Mouse (Mus musculus) CH12.LX (cell line): ENCODE results near the gene Gm37419. TPM values are rescaled to one million over a fixed set of nuclear protein-coding genes. Genes with fewer than 3 reads are reported as not detected.

Experiments
- DNase-seq: peaks from one replicate; pipeline ENCODE4 v3.0.0-alpha.2; 2013; ENCODE audit errors: extremely low read depth
- H3K27ac ChIP-seq: 2 replicates; pipeline ENCODE4 v1.5.1; 2012; ENCODE audit warnings: low read depth, mild to moderate bottlenecking, control low read depth, moderate library complexity; ENCODE audit not compliant: insufficient read depth
- H3K27me3 ChIP-seq: replicated peaks from 2 replicates; pipeline ENCODE3; 2012; ENCODE audit warnings: inconsistent platforms
- H3K36me3 ChIP-seq, 2 experiments: replicated peaks in 1 of 2; 2 replicates each; pipeline versions ENCODE3 to v1.6.1; 2012; ENCODE audit warnings: inconsistent platforms in 1 of 2, low read length in 1 of 2, mild to moderate bottlenecking in 1 of 2, mixed read lengths in 1 of 2, moderate library complexity in 1 of 2; ENCODE audit not compliant: control insufficient read depth in 1 of 2, insufficient read depth in 1 of 2
- H3K4me1 ChIP-seq, 2 experiments: 2 replicates each; pipeline ENCODE4 v1.6.1; 2012; ENCODE audit warnings: inconsistent platforms in 1 of 2, moderate library complexity in 1 of 2; ENCODE audit not compliant: insufficient read depth in 2 of 2, control insufficient read depth in 1 of 2
- H3K4me2 ChIP-seq: 2 replicates; pipeline ENCODE4 v1.6.1; 2012; ENCODE audit warnings: low read depth, mild to moderate bottlenecking, control low read depth; ENCODE audit not compliant: poor library complexity, insufficient read depth, severe bottlenecking
- H3K4me3 ChIP-seq, 3 experiments: fragments of 150-350 bp in 1 of 3; sonication (generic) in 1 of 3; replicated peaks in 1 of 3; 2 replicates each; pipeline versions ENCODE3 to v1.5.1; 2011 to 2012; ENCODE audit warnings: low read depth in 2 of 3, low read length in 2 of 3, mild to moderate bottlenecking in 2 of 3, moderate library complexity in 2 of 3, control low read depth in 1 of 3, improper control_type of control experiment in 1 of 3, inconsistent platforms in 1 of 3, mixed read lengths in 1 of 3; ENCODE audit not compliant: poor library complexity in 1 of 3
- H3K79me2 ChIP-seq: replicated peaks from 2 replicates; pipeline ENCODE4 v1.6.1; 2012; ENCODE audit warnings: mild to moderate bottlenecking, moderate library complexity; ENCODE audit not compliant: control insufficient read depth, poor library complexity, insufficient read depth, severe bottlenecking; ENCODE audit errors: extremely low read depth
- H3K9ac ChIP-seq: 2 replicates; pipeline ENCODE4 v1.6.1; 2012; ENCODE audit warnings: low read depth, mild to moderate bottlenecking, control low read depth, moderate library complexity; ENCODE audit not compliant: insufficient read depth
- H3K9me3 ChIP-seq: replicated peaks from 2 replicates; pipeline ENCODE3; 2012; ENCODE audit warnings: low read length, inconsistent platforms, mixed read lengths
- BHLHE40 ChIP-seq: IDR thresholded peaks from 2 replicates; pipeline ENCODE4 v1.6.1; 2011; ENCODE audit warnings: mild to moderate bottlenecking, low read depth, low read length, improper control_type of control experiment
- CHD1 ChIP-seq: IDR thresholded peaks from 2 replicates; pipeline ENCODE4 v1.6.1; 2012; ENCODE audit warnings: low read depth, low read length, improper control_type of control experiment, inconsistent platforms
- CHD2 ChIP-seq: IDR thresholded peaks from 2 replicates; pipeline ENCODE4 v1.6.1; 2011; ENCODE audit warnings: low read length, improper control_type of control experiment
- CTCF ChIP-seq, 2 experiments: IDR thresholded peaks in 1 of 2; conservative IDR thresholded peaks in 1 of 2; 2 replicates each; pipeline ENCODE4 v1.5.1; 2011 to 2012; ENCODE audit warnings: low read depth in 2 of 2, low read length in 2 of 2, improper control_type of control experiment in 1 of 2, inconsistent platforms in 1 of 2, mild to moderate bottlenecking in 1 of 2, moderate library complexity in 1 of 2
- E2F4 ChIP-seq: IDR thresholded peaks from 2 replicates; pipeline ENCODE4 v1.6.1; 2011; ENCODE audit warnings: low read depth, low read length, improper control_type of control experiment; ENCODE audit not compliant: insufficient replicate concordance
- EP300 ChIP-seq: IDR thresholded peaks from 2 replicates; pipeline ENCODE4 v1.6.1; 2011; ENCODE audit warnings: low read length, improper control_type of control experiment
- ETS1 ChIP-seq: conservative IDR thresholded peaks from 2 replicates; pipeline ENCODE4 v1.6.1; 2012; ENCODE audit warnings: low read depth, mild to moderate bottlenecking, inconsistent platforms, low read length, improper control_type of control experiment, moderate library complexity
- JUND ChIP-seq: conservative IDR thresholded peaks from 2 replicates; pipeline ENCODE4 v1.6.1; 2011; ENCODE audit warnings: low read depth, low read length, improper control_type of control experiment
- KAT2A ChIP-seq: IDR thresholded peaks from 2 replicates; pipeline ENCODE4 v1.6.1; 2012; ENCODE audit warnings: low read length, improper control_type of control experiment, inconsistent platforms; ENCODE audit not compliant: insufficient replicate concordance
- MAX ChIP-seq: IDR thresholded peaks from 2 replicates; pipeline ENCODE4 v1.6.1; 2011; ENCODE audit warnings: low read length, improper control_type of control experiment
- MAZ ChIP-seq: IDR thresholded peaks from 2 replicates; pipeline ENCODE4 v1.6.1; 2012; ENCODE audit warnings: low read depth, mild to moderate bottlenecking, inconsistent platforms, low read length, improper control_type of control experiment, moderate library complexity
- NRF1 ChIP-seq: IDR thresholded peaks from 2 replicates; pipeline ENCODE4 v1.6.1; 2014; ENCODE audit warnings: low read depth, mild to moderate bottlenecking, inconsistent platforms, low read length, improper control_type of control experiment, moderate library complexity
- POLR2A ChIP-seq: IDR thresholded peaks from 2 replicates; pipeline ENCODE4 v1.6.1; 2011; ENCODE audit warnings: low read depth, mild to moderate bottlenecking, improper control_type of control experiment, low read length
- RCOR1 ChIP-seq: conservative IDR thresholded peaks from 2 replicates; pipeline ENCODE4 v1.6.1; 2012; ENCODE audit warnings: low read depth, mild to moderate bottlenecking, inconsistent platforms, low read length, improper control_type of control experiment
- SIN3A ChIP-seq: IDR thresholded peaks from 2 replicates; pipeline ENCODE4 v1.6.1; 2012; ENCODE audit warnings: low read length, improper control_type of control experiment, inconsistent platforms
- UBTF ChIP-seq: IDR thresholded peaks from 2 replicates; pipeline ENCODE4 v1.6.1; 2012; ENCODE audit warnings: low read depth, mild to moderate bottlenecking, inconsistent platforms, low read length, improper control_type of control experiment, moderate library complexity
- ZKSCAN1 ChIP-seq: IDR thresholded peaks from 2 replicates; pipeline ENCODE4 v1.6.1; 2012; ENCODE audit warnings: low read depth, inconsistent platforms, low read length, improper control_type of control experiment, borderline replicate concordance
- ZMIZ1 ChIP-seq: IDR thresholded peaks from 2 replicates; pipeline ENCODE4 v1.6.1; 2012; ENCODE audit warnings: low read depth, mild to moderate bottlenecking, inconsistent platforms, low read length, improper control_type of control experiment
- dilution Hi-C: fragments of 300-500 bp; cut with MboI; formaldehyde crosslinking; loops from 2 replicates; pipeline ENCODE4 v1.14.3; 2020; ENCODE audit warnings: low sequenced_read_pairs; ENCODE audit not compliant: extremely low pct_unique_long_range_greater_than_20kb, extremely low pct_ligation_motif_present
- in situ Hi-C: fragments of 300-500 bp; cut with MboI; formaldehyde crosslinking; loops from 3 replicates; pipeline ENCODE4 v1.14.3; 2019; ENCODE audit warnings: low sequenced_read_pairs, low pct_ligation_motif_present, low pct_unique_long_range_greater_than_20kb, mixed read lengths
- polyA plus RNA-seq: library from polyadenylated mRNA; unstranded; fragments of >175 nt; gene quantifications from 2 replicates; pipeline ENCODE4 v1.2.1, GENCODE M21; 2012; ENCODE audit warnings: low read depth; ENCODE audit not compliant: insufficient read length
- total RNA-seq, 2 experiments: library from RNA; depleted of rRNA; stranded (reverse); fragments of 300-350 nt in 1 of 2; fragments of >200 nt in 1 of 2; gene quantifications; 2 replicates each; pipeline ENCODE4 v1.2.3; 2012 to 2014

Gene Gm37419
- total and polyA plus RNA-seq, 3 experiments: not detected

GRCm38 (mm10) chr16:23973635-23974367 is 14.5 kb upstream of the Gm37419 start:
- Histone ChIP-seq H3K4me2 (no peak overlapping the region), H3K27ac (no peak overlapping the region), H3K9ac (no peak overlapping the region), H3K9me3 (no peaks in the 10 kb centered on the region), H3K27me3 (no peaks in the 10 kb centered on the region), H3K4me3 (no peak overlapping the region), H3K36me3 (peaks cover 0 to 10% of the 10 kb centered on the region in 2 experiments)
- DNase-seq: no peak
- dilution Hi-C loops: no loop called here
- in situ Hi-C loops: no loop called here
- TF ChIP-seq CHD1 (no peak), EP300 (no peak)
- TF ChIP-seq, all 38 proteins: peak for 0
- Histone ChIP-seq H3K4me1 (peaks cover 3 to 11% of the 10 kb centered on the region in 2 experiments; a peak in 2 of 4 replicates), H3K79me2 (no peaks in the 10 kb centered on the region)

- H3K4me3 ChIP-seq: no peak overlapping the region
- in situ Hi-C loops: loop anchor here (25.0 kb wide), 2 partner anchors 661 to 886 kb away; no protein-coding TSS in a partner anchor
- DNase-seq: no peak
- TF ChIP-seq ZMIZ1 (no peak), MAX (no peak), POLR2A (no peak), RCOR1 (no peak), UBTF (no peak), ETS1 (no peak), SIN3A (no peak), MAZ (no peak), ZKSCAN1 (no peak), NRF1 (no peak), KAT2A (no peak), E2F4 (no peak), CTCF (conservative IDR thresholded peaks at IDR 0.05 in 1 of 2, IDR thresholded peaks at IDR 0.05 in 1 of 2; ENCODE audit: low read depth in 2 of 2, low read length in 2 of 2) (no peak), CHD2 (no peak), EP300 (no peak), JUND (no peak), BHLHE40 (no peak)
- dilution Hi-C loops: no loop called here
- no peak overlapping the region for H3K27ac ChIP-seq
- H3K9ac ChIP-seq: no peak overlapping the region
- H3K27me3 ChIP-seq: peaks cover 6% of the 10 kb centered on the region
- peaks cover 3 to 5% of the 10 kb centered on the region in 2 experiments; a peak in 2 of 4 replicates for H3K4me1 ChIP-seq
- no peaks in the 10 kb centered on the region for H3K79me2 ChIP-seq
- no peaks in the 10 kb centered on the region for H3K9me3 ChIP-seq
- no peak overlapping the region for H3K4me2 ChIP-seq
- H3K36me3 ChIP-seq: peaks cover 0 to 10% of the 10 kb centered on the region in 2 experiments
Observed at GRCm38 (mm10) chr16:23976196-23976595, 12.1 kb upstream of the Gm37419 start.
